Mouse (Mus musculus) MEL (cell line): Measurements from ENCODE around the gene Mrpl9. TPM values are rescaled to one million over a fixed set of nuclear protein-coding genes. Genes with fewer than 3 reads are reported as not detected.
A peak's percentile ranks its signal among the peaks of the same experiment; 100 is the strongest.

Experiments used
- DNase-seq: peaks from one replicate; pipeline ENCODE4 v3.0.0; 2011; ENCODE audit warnings: low read depth, low spot score
- H3K27ac ChIP-seq: 2 replicates; pipeline ENCODE4 v1.5.1; 2012; ENCODE audit warnings: low read depth, mild to moderate bottlenecking, control low read depth, low read length, moderate library complexity; ENCODE audit not compliant: control insufficient read depth
- H3K27me3 ChIP-seq, 2 experiments: fragments of 150-350 bp in 1 of 2; sonication (generic) in 1 of 2; 2 replicates each; pipeline ENCODE4 v1.6.1; 2012; ENCODE audit warnings: low read length in 2 of 2, mild to moderate bottlenecking in 2 of 2, improper control_type of control experiment in 1 of 2, moderate library complexity in 1 of 2; ENCODE audit not compliant: insufficient read depth in 2 of 2, control insufficient read depth in 1 of 2
- H3K36me3 ChIP-seq, 2 experiments: 2 replicates each; pipeline ENCODE4 v1.6.1; 2012 to 2014; ENCODE audit warnings: low read length in 2 of 2, improper control_type of control experiment in 1 of 2, inconsistent platforms in 1 of 2, mild to moderate bottlenecking in 1 of 2; ENCODE audit not compliant: insufficient read depth in 2 of 2, control insufficient read depth in 1 of 2
- H3K4me1 ChIP-seq, 2 experiments: fragments of 150-350 bp in 1 of 2; sonication (generic) in 1 of 2; 2 replicates each; pipeline ENCODE4 v1.6.1; 2012; ENCODE audit warnings: low read length in 2 of 2, improper control_type of control experiment in 1 of 2, mild to moderate bottlenecking in 1 of 2; ENCODE audit not compliant: insufficient read depth in 2 of 2, control insufficient read depth in 1 of 2
- H3K4me3 ChIP-seq, 2 experiments: fragments of 150-350 bp in 1 of 2; sonication (generic) in 1 of 2; 2 replicates each; pipeline ENCODE4 v1.5.1; 2012; ENCODE audit warnings: low read depth in 2 of 2, low read length in 2 of 2, mild to moderate bottlenecking in 2 of 2, moderate library complexity in 2 of 2, control low read depth in 1 of 2, improper control_type of control experiment in 1 of 2; ENCODE audit not compliant: control insufficient read depth in 1 of 2, insufficient read depth in 1 of 2
- H3K79me2 ChIP-seq: 2 replicates; pipeline ENCODE4 v1.6.1; 2012; ENCODE audit warnings: mild to moderate bottlenecking, low read length, moderate library complexity; ENCODE audit not compliant: control insufficient read depth, poor library complexity, insufficient read depth
- H3K9ac ChIP-seq: 2 replicates; pipeline ENCODE4 v1.6.1; 2012; ENCODE audit warnings: low read depth, mild to moderate bottlenecking, control low read depth, low read length, moderate library complexity; ENCODE audit not compliant: control insufficient read depth, poor library complexity, severe bottlenecking
- H3K9me3 ChIP-seq: fragments of 150-350 bp; sonication (generic); replicated peaks from 2 replicates; pipeline ENCODE4 v1.6.1; 2012; ENCODE audit warnings: mild to moderate bottlenecking, low read length, improper control_type of control experiment, moderate library complexity; ENCODE audit not compliant: insufficient read depth
- CHD1 ChIP-seq: IDR thresholded peaks from 2 replicates; pipeline ENCODE4 v1.6.1; 2012; ENCODE audit warnings: low read depth, mild to moderate bottlenecking, inconsistent platforms, low read length, improper control_type of control experiment
- CHD2 ChIP-seq: IDR thresholded peaks from 2 replicates; pipeline ENCODE4 v1.6.1; 2011; ENCODE audit warnings: low read length, improper control_type of control experiment
- CTCF ChIP-seq, 3 experiments: IDR thresholded peaks in 2 of 3; conservative IDR thresholded peaks in 1 of 3; 2 replicates each; pipeline ENCODE4 v1.5.1; 2011 to 2012; ENCODE audit warnings: low read length in 3 of 3, low read depth in 2 of 3, mild to moderate bottlenecking in 2 of 3, improper control_type of control experiment in 1 of 3, inconsistent platforms in 1 of 3, mixed read lengths in 1 of 3, moderate library complexity in 1 of 3; ENCODE audit not compliant: control insufficient read depth in 1 of 3, insufficient read depth in 1 of 3, poor library complexity in 1 of 3, severe bottlenecking in 1 of 3
- E2F4 ChIP-seq: IDR thresholded peaks from 2 replicates; pipeline ENCODE4 v1.6.1; 2011; ENCODE audit warnings: low read depth, low read length, improper control_type of control experiment, borderline replicate concordance
- ELF1 ChIP-seq: IDR thresholded peaks from 2 replicates; pipeline ENCODE4 v1.6.1; 2014; ENCODE audit warnings: low read depth, mild to moderate bottlenecking, inconsistent platforms, low read length, improper control_type of control experiment, moderate library complexity
- EP300 ChIP-seq, 2 experiments: IDR thresholded peaks; 2 replicates each; pipeline ENCODE4 v1.6.1; 2011; ENCODE audit warnings: improper control_type of control experiment in 2 of 2, low read length in 2 of 2, low read depth in 1 of 2, mild to moderate bottlenecking in 1 of 2
- ETS1 ChIP-seq: IDR thresholded peaks from 2 replicates; pipeline ENCODE4 v1.6.1; 2012; ENCODE audit warnings: low read depth, mild to moderate bottlenecking, inconsistent platforms, low read length, improper control_type of control experiment, moderate library complexity
- GATA1 ChIP-seq: IDR thresholded peaks from 2 replicates; pipeline ENCODE4 v1.6.1; 2011; ENCODE audit warnings: low read depth, low read length, improper control_type of control experiment
- HCFC1 ChIP-seq: IDR thresholded peaks from 2 replicates; pipeline ENCODE4 v1.6.1; 2012; ENCODE audit warnings: low read depth, mild to moderate bottlenecking, inconsistent platforms, low read length, improper control_type of control experiment, moderate library complexity
- MAZ ChIP-seq: IDR thresholded peaks from 2 replicates; pipeline ENCODE4 v1.6.1; 2012; ENCODE audit warnings: low read depth, mild to moderate bottlenecking, inconsistent platforms, low read length, improper control_type of control experiment
- MEF2A ChIP-seq: IDR thresholded peaks from 2 replicates; pipeline ENCODE4 v1.6.1; 2014; ENCODE audit warnings: low read depth, mild to moderate bottlenecking, inconsistent platforms, low read length, improper control_type of control experiment; ENCODE audit not compliant: poor library complexity, insufficient replicate concordance, severe bottlenecking; ENCODE audit errors: extremely low read depth
- MXI1 ChIP-seq: IDR thresholded peaks from 2 replicates; pipeline ENCODE4 v1.6.1; 2011; ENCODE audit warnings: mild to moderate bottlenecking, low read depth, low read length, improper control_type of control experiment
- POLR2AphosphoS5 ChIP-seq: IDR thresholded peaks from 2 replicates; pipeline ENCODE4 v1.6.1; 2012; ENCODE audit warnings: low read depth, borderline replicate concordance, mild to moderate bottlenecking, inconsistent platforms, low read length, moderate library complexity, mixed read lengths
- RAD21 ChIP-seq: IDR thresholded peaks from 2 replicates; pipeline ENCODE4 v1.6.1; 2011; ENCODE audit warnings: mild to moderate bottlenecking, low read depth, low read length, improper control_type of control experiment
- SIN3A ChIP-seq: IDR thresholded peaks from 2 replicates; pipeline ENCODE4 v1.6.1; 2012; ENCODE audit warnings: low read length, improper control_type of control experiment, inconsistent platforms
- SMC3 ChIP-seq: IDR thresholded peaks from 2 replicates; pipeline ENCODE4 v1.6.1; 2011; ENCODE audit warnings: low read depth, low read length, improper control_type of control experiment
- TAL1 ChIP-seq: IDR thresholded peaks from 2 replicates; pipeline ENCODE4 v1.6.1; 2012; ENCODE audit warnings: mild to moderate bottlenecking, inconsistent platforms, low read length, moderate library complexity, mixed read lengths
- TCF12 ChIP-seq: IDR thresholded peaks from 2 replicates; pipeline ENCODE4 v1.6.1; 2014; ENCODE audit warnings: low read depth, mild to moderate bottlenecking, inconsistent platforms, low read length, improper control_type of control experiment, moderate library complexity
- USF2 ChIP-seq, 2 experiments: IDR thresholded peaks; 2 replicates each; pipeline ENCODE4 v1.6.1; 2011 to 2012; ENCODE audit warnings: improper control_type of control experiment in 2 of 2, low read length in 2 of 2, borderline replicate concordance in 1 of 2, inconsistent platforms in 1 of 2, low read depth in 1 of 2, mild to moderate bottlenecking in 1 of 2; ENCODE audit not compliant: insufficient read depth in 1 of 2
- polyA plus RNA-seq, 2 experiments: library from polyadenylated mRNA; stranded (reverse) in 1 of 2; unstranded in 1 of 2; fragments of >175 nt in 1 of 2; fragments of >200 nt in 1 of 2; gene quantifications; 2 replicates each; pipeline versions ENCODE4 v1.2.1 to v1.2.4; 2012; ENCODE audit warnings: low replicate concordance in 2 of 2, low read depth in 1 of 2; ENCODE audit not compliant: insufficient read length in 2 of 2, insufficient read depth in 1 of 2, missing spikeins in 1 of 2
- total RNA-seq: library from RNA; depleted of rRNA; stranded (reverse); fragments of 300-350 nt; gene quantifications from 2 replicates; pipeline ENCODE4 v1.2.3, GENCODE M21; 2012

Gene Mrpl9
- total and polyA plus RNA-seq, 3 experiments, result 191 to 208 TPM; not detected in 1

GRCm38 (mm10) chr3:94477981-94478422, 34.9 kb downstream of the Mrpl9 start, which contains the start of gene Celf3:
Celf3 (plus strand) TSS chr3:94478295.
- no peaks in the 10 kb centered on the region for H3K79me2 ChIP-seq
- DNase-seq, result peak; percentile 90
- no peak within 1 kb of the TSS for H3K4me3 ChIP-seq
- H3K4me1 ChIP-seq, result peaks cover 6 to 43% of the 10 kb centered on the region in 2 experiments; a peak in 3 of 4 replicates
- H3K27ac ChIP-seq, result no peak within 1 kb of the TSS
- H3K9ac ChIP-seq, result no peak within 1 kb of the TSS
- H3K27me3 ChIP-seq, result no peaks in the 10 kb centered on the region
- H3K9me3 ChIP-seq, result no peaks in the 10 kb centered on the region
- H3K36me3 ChIP-seq, result peaks cover 0 to 25% of the 10 kb centered on the region in 2 experiments; a peak in 2 of 4 replicates
- TF ChIP-seq CHD2 (peak; percentile 69), HCFC1 (0 out of 2 replicates have a peak, but pooled peaks have one; percentile 54), EP300 (IDR thresholded peaks at IDR 0.05; ENCODE audit: low read depth in 1 of 2, low read length in 2 of 2) (peak in 1 of 2 experiments; percentile 64; a peak in 2 of 4 replicates), TAL1 (peak; percentile 18; the same call in 1 of the 2 replicates), ELF1 (peak; percentile 85), GATA1 (peak; percentile 76), MAZ (peak; percentile 96), E2F4 (no peak), RAD21 (no peak), USF2 (IDR thresholded peaks at IDR 0.05; ENCODE audit: borderline replicate concordance in 1 of 2, insufficient read depth in 1 of 2, low read depth in 1 of 2, low read length in 2 of 2) (no peak), POLR2AphosphoS5 (no peak), SMC3 (0 out of 2 replicates have a peak, but pooled peaks have one; percentile 7), MEF2A (no peak), CHD1 (no peak), ETS1 (peak; percentile 71), TCF12 (peak; percentile 69), MXI1 (peak; percentile 69; the same call in 1 of the 2 replicates), SIN3A (peak; percentile 95), CTCF (IDR thresholded peaks at IDR 0.05 in 2 of 3, conservative IDR thresholded peaks at IDR 0.05 in 1 of 3; ENCODE audit: control insufficient read depth in 1 of 3, insufficient read depth in 1 of 3, low read depth in 2 of 3, low read length in 3 of 3, poor library complexity in 1 of 3, severe bottlenecking in 1 of 3) (no peak)
